Mouse (Mus musculus) right cerebral cortex, postnatal 25 days (tissue): ENCODE measurements around the gene Pa2g4.

Experiments
- DNase-seq: peaks from one replicate; pipeline ENCODE4 v3.0.0; 2022

Gene Pa2g4

GRCm38 (mm10) chr10:128535206-128535605 lies 30.6 kb downstream of the Pa2g4 start:
- DNase-seq = no peak

DNA sequence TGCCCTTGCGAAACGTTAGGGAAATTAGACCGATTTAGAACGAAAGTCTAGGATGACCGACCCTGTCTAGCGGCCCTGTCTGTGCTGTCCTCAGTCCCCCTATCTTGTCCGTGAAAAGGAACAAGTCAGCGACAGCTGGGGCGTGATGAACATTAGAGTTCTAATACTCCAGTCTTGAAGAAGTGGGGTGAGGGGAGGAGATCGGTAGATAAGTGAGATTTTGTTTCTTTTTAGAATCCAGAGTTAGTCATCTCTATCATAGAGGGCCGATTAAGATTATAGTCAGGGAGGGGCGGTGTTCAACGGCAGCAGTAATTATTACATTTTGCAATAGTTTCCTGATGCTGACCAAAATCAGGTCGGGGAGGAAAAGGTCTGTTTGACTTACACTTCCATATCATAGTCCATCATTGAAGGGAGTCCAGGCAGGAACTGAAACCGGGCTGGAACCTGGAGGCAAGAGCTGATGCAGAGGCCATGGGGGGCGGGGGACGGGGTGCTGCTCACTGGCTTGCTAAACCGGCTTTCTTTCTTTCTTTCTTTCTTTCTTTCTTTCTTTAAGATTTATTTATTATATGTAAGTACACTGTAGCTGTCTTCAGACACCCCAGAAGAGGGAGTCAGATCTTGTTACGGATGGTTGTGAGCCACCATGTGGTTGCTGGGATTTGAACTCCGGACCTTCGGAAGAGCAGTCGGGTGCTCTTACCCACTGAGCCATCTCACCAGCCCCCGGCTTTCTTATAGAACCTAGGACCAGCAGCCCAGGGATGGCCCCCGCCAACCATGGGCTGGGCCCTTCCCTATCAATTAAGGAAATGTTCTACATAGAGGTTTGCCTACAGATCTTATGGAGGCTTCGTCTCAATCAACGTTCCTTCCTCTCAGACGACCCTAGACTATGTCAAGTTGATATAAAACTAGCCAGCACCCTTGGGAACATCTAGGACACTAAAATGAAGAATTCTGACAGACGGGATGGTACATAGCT lies 39.1 kb downstream of the Pa2g4 start:
- DNase-seq = no peak

GRCm38 (mm10) chr10:128525671-128526308 lies 40.0 kb downstream of the Pa2g4 start, which contains the start of gene Esyt1:
Gene Esyt1 (minus strand): TSS chr10:128525871.
- peak; percentile 84 for DNase-seq

- peak; percentile 43 for DNase-seq
Observed at GRCm38 (mm10) chr10:128524732-128525662, 40.8 kb downstream of the Pa2g4 start.

GRCm38 (mm10) chr10:128524111-128524731 lies 41.6 kb downstream of the Pa2g4 start:
- DNase-seq = no peak

DNA sequence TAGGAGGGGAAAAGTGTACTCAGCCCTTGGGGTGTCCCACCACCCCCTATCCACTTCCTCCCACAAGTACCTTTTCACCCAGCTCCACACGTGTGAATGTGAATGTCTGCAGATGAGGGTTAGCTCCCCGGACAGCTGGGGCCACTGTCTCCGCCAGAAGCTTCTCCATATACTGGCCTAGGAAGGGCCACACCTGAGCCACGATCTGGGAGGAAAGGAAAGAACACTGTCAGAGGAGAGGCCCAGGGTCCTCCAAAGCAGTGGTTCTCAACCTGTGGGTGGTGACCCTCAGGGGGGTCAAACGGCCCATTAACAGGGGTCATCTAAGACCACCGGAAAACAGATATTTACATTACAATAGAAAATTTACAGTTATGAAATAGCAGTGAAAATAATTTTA lies 43.4 kb downstream of the Pa2g4 start:
- no peak for DNase-seq

DNA sequence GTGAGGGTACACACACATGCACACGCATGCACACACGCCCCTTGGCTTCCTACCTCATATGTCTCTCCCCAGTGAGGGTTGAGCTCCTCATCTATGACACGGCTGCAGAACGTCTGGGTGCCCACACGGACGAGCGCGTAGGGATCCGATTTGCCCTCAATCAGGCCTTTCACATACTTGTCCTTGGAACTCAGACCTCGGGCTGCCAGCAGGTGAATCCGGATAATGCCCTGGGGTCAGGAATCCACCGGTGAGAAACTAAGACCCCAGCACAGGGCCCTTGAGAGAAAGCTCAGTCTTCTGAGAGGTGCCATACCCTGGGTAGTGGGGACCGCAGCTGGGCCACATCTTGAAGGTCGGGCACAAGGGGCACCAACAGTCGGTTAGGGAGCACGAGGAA lies 45.2 kb downstream of the Pa2g4 start:
- no peak for DNase-seq

- DNase-seq = no peak
Observed at GRCm38 (mm10) chr10:128518833-128519232, 47.0 kb downstream of the Pa2g4 start.

- DNase-seq = no peak
Observed at GRCm38 (mm10) chr10:128516677-128517076, 49.1 kb downstream of the Pa2g4 start.

GRCm38 (mm10) chr10:128516029-128516428 lies 49.8 kb downstream of the Pa2g4 start:
- DNase-seq = no peak

DNA sequence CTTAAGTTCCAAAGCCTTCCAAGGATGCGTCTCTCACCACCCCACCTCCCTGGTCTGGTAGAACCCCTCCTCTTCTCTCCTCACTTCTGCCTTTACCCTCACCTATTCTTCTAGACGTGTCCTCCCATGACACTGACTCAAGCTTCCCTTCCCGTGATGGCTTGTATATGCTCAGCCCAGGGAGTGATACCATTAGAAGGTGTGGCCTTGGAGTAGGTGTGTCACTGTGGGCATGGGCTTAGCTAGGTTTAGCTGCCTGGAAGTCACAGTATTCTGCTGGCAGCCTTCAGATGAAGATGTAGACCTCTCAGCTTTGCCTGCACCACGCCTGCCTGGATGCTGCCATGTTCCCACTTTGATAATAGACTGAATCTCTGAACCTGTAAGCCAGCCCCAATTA lies 50.7 kb downstream of the Pa2g4 start:
- no peak for DNase-seq

- no peak for DNase-seq
Observed at GRCm38 (mm10) chr10:128511761-128512160, 54.0 kb downstream of the Pa2g4 start.

DNA sequence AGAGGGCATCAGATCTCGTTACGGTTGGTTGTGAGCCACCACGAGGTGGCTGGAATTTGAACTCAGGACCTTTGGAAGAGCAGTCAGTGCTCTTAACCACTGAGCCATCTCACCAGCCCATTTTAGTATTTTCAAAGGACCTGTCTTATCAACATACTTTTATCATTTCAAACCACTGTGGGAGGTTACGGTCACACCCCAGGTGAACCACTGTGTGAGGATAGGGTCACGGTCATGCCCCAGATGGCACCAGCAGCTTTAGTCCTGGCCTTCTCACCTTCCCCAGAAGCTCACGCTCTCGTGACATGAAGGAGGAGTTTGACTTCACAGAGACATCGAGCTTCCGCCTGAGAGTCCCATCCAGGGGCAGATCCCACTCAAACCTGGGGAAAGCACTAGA lies 54.6 kb downstream of the Pa2g4 start:
- DNase-seq = no peak

DNA sequence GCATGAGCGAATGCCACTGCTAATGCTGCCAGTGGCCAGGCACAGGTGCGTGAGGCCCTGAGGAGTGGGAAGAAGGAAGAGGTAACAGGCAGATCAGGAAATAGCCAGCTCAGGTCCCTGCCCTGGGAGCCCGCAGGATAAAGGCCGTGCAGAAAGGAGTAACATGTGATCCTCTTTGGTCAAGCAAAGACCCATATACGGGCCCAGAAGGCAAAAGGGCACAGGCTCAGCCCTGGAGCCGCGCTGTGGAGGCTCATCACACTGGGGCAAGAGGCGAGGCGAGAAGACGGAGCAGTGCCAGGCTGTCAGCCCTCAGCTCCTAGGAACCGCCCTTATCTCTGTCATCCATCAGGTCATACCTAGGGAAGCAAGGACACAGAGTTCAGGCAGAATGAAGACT lies 55.5 kb downstream of the Pa2g4 start:
- DNase-seq = no peak

GRCm38 (mm10) chr10:128509831-128510230 lies 56.0 kb downstream of the Pa2g4 start:
- DNase-seq = no peak

DNA sequence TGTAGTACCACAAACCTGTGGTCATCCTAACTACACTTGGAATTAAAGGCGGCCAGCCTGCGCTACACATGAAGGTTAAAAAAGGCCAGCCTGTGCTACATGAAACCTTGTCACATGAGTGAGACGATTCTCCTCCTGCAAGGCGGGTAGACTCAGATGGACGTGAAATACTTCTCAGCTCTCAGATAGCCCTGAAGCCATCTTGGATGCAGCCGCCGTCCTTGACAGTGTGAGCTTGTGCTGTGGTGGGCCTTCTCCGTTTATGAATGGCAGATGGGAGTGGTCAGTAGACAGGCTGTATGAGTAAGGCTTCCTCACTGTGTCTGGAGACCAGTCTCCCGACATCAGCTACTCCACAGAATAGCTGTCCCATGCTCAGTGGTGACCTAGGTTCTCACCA lies 56.6 kb downstream of the Pa2g4 start:
- no peak for DNase-seq

DNA sequence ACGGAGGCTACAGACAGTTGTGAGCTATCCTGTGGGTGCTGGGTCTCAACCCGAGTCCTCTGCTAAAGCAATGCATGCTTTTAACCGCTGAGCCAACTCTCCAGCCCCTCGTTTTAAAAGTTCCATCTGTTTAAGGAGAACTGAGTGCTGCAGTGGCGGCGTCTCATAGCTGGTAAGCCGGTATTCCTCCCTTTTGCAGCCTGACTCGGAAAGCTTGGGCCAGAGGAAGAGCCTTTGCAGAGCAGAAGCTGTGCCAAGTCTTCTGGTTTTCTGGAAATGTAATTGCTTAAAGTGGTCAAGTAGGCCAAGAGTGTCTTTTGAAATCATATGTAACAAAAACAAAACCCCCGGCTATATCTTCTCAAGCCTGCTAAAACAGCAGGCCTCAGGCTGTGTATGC lies 57.5 kb downstream of the Pa2g4 start:
- DNase-seq = no peak
